Mouse (Mus musculus) heart, postnatal 0 days (tissue): ENCODE results near the gene Tmem269.

Source experiments
- CTCF ChIP-seq: IDR thresholded peaks from 2 replicates; pipeline ENCODE4 v1.5.1; 2016; ENCODE audit warnings: antibody characterized with exemption, control low read depth, low read depth
- EP300 ChIP-seq: IDR thresholded peaks from 2 replicates; pipeline ENCODE4 v1.6.1; 2016; ENCODE audit warnings: antibody characterized with exemption, low read depth

DNA sequence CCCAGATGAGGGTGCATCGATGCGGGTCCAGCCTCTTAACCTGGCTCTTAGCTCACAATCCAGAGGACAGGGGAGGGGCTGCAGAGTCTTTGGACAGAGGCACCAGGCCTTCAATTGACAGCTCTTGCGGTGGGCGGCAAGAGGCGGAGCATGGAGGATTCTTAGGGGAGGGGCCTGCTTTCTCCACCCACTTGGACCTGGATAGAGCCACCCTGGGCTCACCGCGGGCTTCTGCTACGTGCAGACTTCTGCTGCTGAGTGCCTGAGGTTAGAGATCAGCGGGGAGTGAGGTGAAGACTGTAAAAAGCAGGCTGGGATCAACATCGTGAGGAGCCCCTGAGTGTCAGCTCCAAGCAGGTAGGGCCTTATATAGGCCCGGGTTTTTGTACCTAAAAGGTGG is at the start of gene Tmem269:
- TF ChIP-seq CTCF (no peak), EP300 (no peak)
